In genomic region chr7:83744250-83744649, GRCm38 (mm10) we compare ENCODE assay signal across 13 mouse cellular contexts. TPM values are rescaled to one million over a fixed set of nuclear protein-coding genes. Genes with fewer than 3 reads are reported as not detected.
DNase-seq lines count a peak whose midpoint lies in the region; ATAC-seq and TF ChIP-seq lines count a peak whose summit lies in the region.
"Had no signal": no experiment of that assay in that cellular context is flagged by ENCODE, and none has a peak within 500 bp of the region (broad histone marks: within the 10 kb centered on the region; RNA-seq: fewer than 3 reads in every experiment).

No protein-coding gene starts in this region.

- H3K4me3 ChIP-seq in heart, embryonic 15.5 days: no peak overlapping the region
- peak overlapping the region; percentile 1; the same call in 1 of the 2 replicates for H3K4me3 ChIP-seq in lung, embryonic 16.5 days (ENCODE audit: low read length)
- no peak overlapping the region for H3K4me3 ChIP-seq in forebrain, embryonic 16.5 days (replicated peaks; ENCODE audit: low read length)
- peak overlapping the region; percentile 32 for H3K4me3 ChIP-seq in limb, embryonic 14.5 days (replicated peaks; ENCODE audit: low read length)

- DNase-seq in heart, adult 18-20 months: no peak
- DNase-seq in lung, postnatal 4 days: no peak
- no peak for DNase-seq in limb, embryonic 14.5 days (ENCODE audit: low spot score)
- DNase-seq in c-Kit-positive CD71-positive TER-119-positive erythroid progenitor cells, embryonic 14.5 days (ENCODE audit: low spot score): no peak
- DNase-seq: kidney, postnatal 25 days; thymus, adult 2 months had no signal

- ATAC-seq in heart, embryonic 15.5 days (replicated peaks; ENCODE audit: insufficient number of reproducible peaks, insufficient read depth, low FRiP score, low read depth): no peak
- no peak for ATAC-seq in lung, embryonic 16.5 days (ENCODE audit: low read depth)
- peak; percentile 80 for ATAC-seq in forebrain, embryonic 16.5 days
- no peak for ATAC-seq in limb, embryonic 14.5 days (ENCODE audit: low FRiP score, low read depth)
- ATAC-seq: inflammation-experienced regulatory T-cells, adult 6 months had no signal

- H3K27me3 ChIP-seq in heart, embryonic 15.5 days: no peaks in the 10 kb centered on the region
- no peaks in the 10 kb centered on the region for H3K27me3 ChIP-seq in lung, embryonic 16.5 days (ENCODE audit: control insufficient read depth, insufficient read depth, low read depth, low read length)
- H3K27me3 ChIP-seq in forebrain, embryonic 16.5 days (replicated peaks; ENCODE audit: control insufficient read depth, insufficient read depth, low read length): no peaks in the 10 kb centered on the region
- H3K27me3 ChIP-seq in limb, embryonic 14.5 days (ENCODE audit: control insufficient read depth, insufficient read depth, low read length): no peaks in the 10 kb centered on the region

- peaks cover 18% of the 10 kb centered on the region for H3K4me1 ChIP-seq in heart, embryonic 15.5 days (replicated peaks)
- H3K4me1 ChIP-seq in lung, embryonic 16.5 days (replicated peaks; ENCODE audit: control insufficient read depth, insufficient read depth, low read length): peaks cover 18% of the 10 kb centered on the region; the same call in 1 of the 2 replicates
- H3K4me1 ChIP-seq in forebrain, embryonic 16.5 days (replicated peaks; ENCODE audit: control insufficient read depth, insufficient read depth, low read length): peaks cover 3% of the 10 kb centered on the region; the same call in 1 of the 2 replicates
- peaks cover 34% of the 10 kb centered on the region for H3K4me1 ChIP-seq in limb, embryonic 14.5 days (ENCODE audit: control insufficient read depth, insufficient read depth, low read length)

- WGBS in heart, embryonic 15.5 days: 81% methylated on average over 4 of the region's 4 CpGs
- WGBS in lung, embryonic 16.5 days: 78% methylated on average over 4 of the region's 4 CpGs
- WGBS in forebrain, embryonic 16.5 days: 78% methylated on average over 4 of the region's 4 CpGs
- WGBS in limb, embryonic 14.5 days: 83% methylated on average over 4 of the region's 4 CpGs

- H3K9me3 ChIP-seq in heart, embryonic 15.5 days (replicated peaks): no peaks in the 10 kb centered on the region
- H3K9me3 ChIP-seq in lung, embryonic 16.5 days (ENCODE audit: control insufficient read depth, low read length): no peaks in the 10 kb centered on the region
- no peaks in the 10 kb centered on the region for H3K9me3 ChIP-seq in forebrain, embryonic 16.5 days (ENCODE audit: control insufficient read depth, low read length)
- no peaks in the 10 kb centered on the region for H3K9me3 ChIP-seq in limb, embryonic 14.5 days (ENCODE audit: control insufficient read depth, low read length)

- TF ChIP-seq POLR2A in limb, embryonic 14.5 days (IDR thresholded peaks at IDR 0.05; ENCODE audit: borderline replicate concordance, extremely low read depth, insufficient read depth, insufficient read length): no peak

- peak overlapping the region; percentile 62; the same call in 1 of the 2 replicates for H3K4me2 ChIP-seq in heart, embryonic 15.5 days
- H3K4me2 ChIP-seq in lung, embryonic 16.5 days (ENCODE audit: low read depth, low read length): peak overlapping the region; percentile 56
- no peak overlapping the region for H3K4me2 ChIP-seq in forebrain, embryonic 16.5 days (ENCODE audit: low read length)
- H3K4me2 ChIP-seq in limb, embryonic 14.5 days (replicated peaks; ENCODE audit: low read depth, low read length, severe bottlenecking): peak overlapping the region; percentile 50

- H3K27ac ChIP-seq in heart, embryonic 15.5 days: no peak overlapping the region
- H3K27ac ChIP-seq in lung, embryonic 16.5 days (ENCODE audit: low read length): no peak overlapping the region
- no peak overlapping the region for H3K27ac ChIP-seq in forebrain, embryonic 16.5 days (ENCODE audit: low read length)
- H3K27ac ChIP-seq in limb, embryonic 14.5 days (replicated peaks; ENCODE audit: low read depth, low read length): peak overlapping the region; percentile 83; the same call in 1 of the 2 replicates

- no peaks in the 10 kb centered on the region for H3K36me3 ChIP-seq in heart, embryonic 15.5 days
- no peaks in the 10 kb centered on the region for H3K36me3 ChIP-seq in lung, embryonic 16.5 days (ENCODE audit: control insufficient read depth, insufficient read depth, low read length)
- no peaks in the 10 kb centered on the region for H3K36me3 ChIP-seq in forebrain, embryonic 16.5 days (ENCODE audit: control insufficient read depth, insufficient read depth)
- no peaks in the 10 kb centered on the region for H3K36me3 ChIP-seq in limb, embryonic 14.5 days (ENCODE audit: control insufficient read depth, insufficient read depth, low read length)

- no peak overlapping the region for H3K9ac ChIP-seq in heart, embryonic 15.5 days
- H3K9ac ChIP-seq in lung, embryonic 16.5 days (ENCODE audit: low read length): no peak overlapping the region
- no peak overlapping the region for H3K9ac ChIP-seq in forebrain, embryonic 16.5 days (replicated peaks; ENCODE audit: low read depth, low read length)
- H3K9ac ChIP-seq in limb, embryonic 14.5 days (ENCODE audit: low read depth, low read length, severe bottlenecking): 0 out of 2 replicates have a peak overlapping the region, but pooled peaks have one; percentile 28

RNA-seq across cellular contexts. Expression of gene Il16, which starts 1.3 kb away (rescaled TPM):
- polyA plus RNA-seq in heart, embryonic 15.5 days (2015; fragmentation: Nextera tagmentation; extraction: Ambion mirVana): 4.7 and 8.6 TPM in 2 replicates
- 1 to 10 TPM; 6.7 to 8.6 TPM for total RNA-seq in heart, adult 18-20 months (2021)
- polyA plus RNA-seq in lung, embryonic 16.5 days (2015; fragmentation: Nextera tagmentation; extraction: Ambion mirVana): 4.5 and 7.3 TPM in 2 replicates
- polyA plus RNA-seq in forebrain, embryonic 16.5 days (2015; fragmentation: Nextera tagmentation; extraction: Ambion mirVana): 0.90 and 1.5 TPM in 2 replicates
- polyA plus RNA-seq in limb, embryonic 14.5 days (2012; rRNA removed): 6.6 and 6.8 TPM in 2 replicates
- 5.8 and 7.6 TPM in 2 replicates for polyA plus RNA-seq in limb, embryonic 14.5 days (2014; fragmentation: Nextera tagmentation; extraction: Ambion mirVana)

RNA-seq across cellular contexts. Expression of gene Cfap161, which starts 50.4 kb away (rescaled TPM):
- 1.8 and 1.9 TPM in 2 replicates for polyA plus RNA-seq in heart, embryonic 15.5 days (2015; fragmentation: Nextera tagmentation; extraction: Ambion mirVana)
- not detected for total RNA-seq in heart, adult 18-20 months (2021)
- 7.4 and 8.4 TPM in 2 replicates for polyA plus RNA-seq in lung, embryonic 16.5 days (2015; fragmentation: Nextera tagmentation; extraction: Ambion mirVana)
- 0.73 and 0.91 TPM in 2 replicates for polyA plus RNA-seq in forebrain, embryonic 16.5 days (2015; fragmentation: Nextera tagmentation; extraction: Ambion mirVana)
- 0.54 and 0.82 TPM in 2 replicates for polyA plus RNA-seq in limb, embryonic 14.5 days (2012; rRNA removed)
- polyA plus RNA-seq in limb, embryonic 14.5 days (2014; fragmentation: Nextera tagmentation; extraction: Ambion mirVana): 0.28 and 0.29 TPM in 2 replicates
- total RNA-seq: liver, adult 2 months; megakaryocyte-erythroid progenitor cell, adult 5-6 weeks had no signal
- polyA plus RNA-seq: inflammation-experienced regulatory T-cells, adult 6 months; liver, adult 2 months; small intestine, adult 2 months had no signal

Comparison
In these comparisons a context has a peak if more than half of its experiments do, and no peak if none do; other contexts are left out.
1. H3K4me3 ChIP-seq: peak in lung, embryonic 16.5 days (single experiment) and limb, embryonic 14.5 days (single experiment); none in heart, embryonic 15.5 days (single experiment) and forebrain, embryonic 16.5 days (single experiment).